Mouse (Mus musculus) forebrain, postnatal 0 days (tissue): ENCODE measurements around the gene Gm49325. TPM values are rescaled to one million over a fixed set of nuclear protein-coding genes. Genes with fewer than 3 reads are reported as not detected.
"Not testable (repeated sequence)": the region's sequence is repeated elsewhere in the genome, so short reads cannot be mapped to it uniquely, and the experiment has no call there.

Experiments
- ATAC-seq: fragments of 200-750 bp; cut with Nextera tagmentation; 2 replicates; pipeline ENCODE4 v1.8.0; 2017; ENCODE audit warnings: mild to moderate bottlenecking, moderate library complexity
- DNase-seq: peaks from one replicate; pipeline ENCODE4 v3.0.0-alpha.2; 2015
- H3K27ac ChIP-seq: fragments of 300-500 bp; sonication (generic); 2 replicates; pipeline ENCODE4 v1.5.1; 2014; ENCODE audit warnings: low read depth, mild to moderate bottlenecking, antibody characterized with exemption, low read length, moderate library complexity, mixed read lengths
- H3K27me3 ChIP-seq: fragments of 300-500 bp; sonication (generic); 2 replicates; pipeline ENCODE4 v1.6.1; 2014; ENCODE audit warnings: mild to moderate bottlenecking, low read length, mixed read lengths; ENCODE audit not compliant: insufficient read depth
- H3K36me3 ChIP-seq: fragments of 300-500 bp; sonication (generic); 2 replicates; pipeline ENCODE4 v1.6.1; 2014; ENCODE audit warnings: mild to moderate bottlenecking, moderate library complexity; ENCODE audit not compliant: insufficient read depth
- H3K4me1 ChIP-seq: fragments of 300-500 bp; sonication (generic); 2 replicates; pipeline ENCODE4 v1.6.1; 2014; ENCODE audit warnings: antibody characterized with exemption; ENCODE audit not compliant: insufficient read depth
- H3K4me2 ChIP-seq: fragments of 300-500 bp; sonication (generic); 2 replicates; pipeline ENCODE4 v1.6.1; 2014; ENCODE audit warnings: low read depth, mild to moderate bottlenecking, moderate library complexity
- H3K4me3 ChIP-seq: fragments of 300-500 bp; sonication (generic); 2 replicates; pipeline ENCODE4 v1.5.1; 2014; ENCODE audit warnings: low read depth, low read length, mixed read lengths
- H3K9ac ChIP-seq: fragments of 300-500 bp; sonication (generic); 2 replicates; pipeline ENCODE4 v1.6.1; 2014; ENCODE audit warnings: mild to moderate bottlenecking
- H3K9me3 ChIP-seq: fragments of 300-500 bp; sonication (generic); 2 replicates; pipeline ENCODE4 v1.6.1; 2016; ENCODE audit warnings: low read length
- CTCF ChIP-seq: sonication (generic); IDR thresholded peaks from 2 replicates; pipeline ENCODE4 v1.5.1; 2016; ENCODE audit warnings: antibody characterized with exemption, control low read depth, low read depth
- WGBS: fragments of 180-500 bp; shearing (Covaris S2); extraction: QIAGEN DNeasy Blood & Tissue Kit; methylation state at CpG from one replicate; pipeline ENCODE4 v1.1.7; 2014; 5-methylcytosine and 5-hydroxymethylcytosine counted together
- microRNA counts: library from miRNA; unstranded; fragments of <30 nt; microRNA quantifications from one replicate; lab custom pipeline; 2015
- microRNA-seq, 2 experiments: library from miRNA; unstranded; fragments of <30 nt; microRNA quantifications; one replicate each; pipeline ENCODE4; 2016
- polyA plus RNA-seq: library from polyadenylated mRNA; unstranded; fragments of >200 nt; fragmentation: Nextera tagmentation; extraction: Ambion mirVana; gene quantifications from 2 replicates; pipeline ENCODE4 v1.2.1, GENCODE M21; 2015
- total RNA-seq: library from RNA; depleted of rRNA; stranded (reverse); fragments of >200 nt; gene quantifications from 2 replicates; pipeline ENCODE4 v1.2.3, GENCODE M21; 2014; rRNA removed

Gm49325 gene
- total and polyA plus RNA-seq, 2 experiments from 2014 or later = 27.7 TPM; not detected in 1

- WGBS = 65% methylated on average over 13 of the region's 13 CpGs
- no peak for TF ChIP-seq CTCF
- ATAC-seq (no peak), DNase-seq (no peak)
- Histone ChIP-seq H3K4me3 (no peak overlapping the region), H3K9me3 (no peaks in the 10 kb centered on the region), H3K9ac (no peak overlapping the region), H3K4me1 (peaks cover 7% of the 10 kb centered on the region), H3K27ac (no peak overlapping the region), H3K36me3 (no peaks in the 10 kb centered on the region), H3K27me3 (peaks cover 9% of the 10 kb centered on the region), H3K4me2 (no peak overlapping the region)
Observed at GRCm38 (mm10) chr10:77673765-77674164, 67.8 kb downstream of the Gm49325 start.

- no peaks in the 10 kb centered on the region for H3K36me3 ChIP-seq
- H3K4me1 ChIP-seq = peaks cover 7% of the 10 kb centered on the region
- peak; percentile 22 for DNase-seq
- peaks cover 9% of the 10 kb centered on the region for H3K27me3 ChIP-seq
- under 1% methylated on average over 35 of the region's 35 CpGs for WGBS
- H3K9me3 ChIP-seq = no peaks in the 10 kb centered on the region
- peak overlapping the region; percentile 68 for H3K4me2 ChIP-seq
- TF ChIP-seq CTCF = no peak
- peak overlapping the region; percentile 22; the same call in 1 of the 2 replicates for H3K9ac ChIP-seq
- no peak overlapping the region for H3K27ac ChIP-seq
- peak overlapping the region; percentile 35 for H3K4me3 ChIP-seq
- peak; percentile 59 for ATAC-seq
Observed at GRCm38 (mm10) chr10:77677562-77677961, 71.6 kb downstream of the Gm49325 start.

GRCm38 (mm10) chr10:77682994-77683393 lies 77.0 kb downstream of the Gm49325 start:
- no peak for TF ChIP-seq CTCF
- Histone ChIP-seq H3K27ac (no peak overlapping the region), H3K4me3 (no peak overlapping the region), H3K27me3 (peaks cover 16% of the 10 kb centered on the region), H3K4me1 (peaks cover 2% of the 10 kb centered on the region; the same call in 1 of the 2 replicates), H3K9ac (no peak overlapping the region), H3K9me3 (no peaks in the 10 kb centered on the region), H3K36me3 (no peaks in the 10 kb centered on the region), H3K4me2 (no peak overlapping the region)
- no peak for DNase-seq
- WGBS = 72% methylated on average over 7 of the region's 7 CpGs
- ATAC-seq = no peak

GRCm38 (mm10) chr10:77684181-77684580 lies 78.2 kb downstream of the Gm49325 start:
- 41% methylated on average over 8 of the region's 8 CpGs for WGBS
- H3K27me3 ChIP-seq = peaks cover 9% of the 10 kb centered on the region; the same call in 1 of the 2 replicates
- no peaks in the 10 kb centered on the region for H3K9me3 ChIP-seq
- no peak overlapping the region for H3K27ac ChIP-seq
- no peaks in the 10 kb centered on the region for H3K36me3 ChIP-seq
- no peak overlapping the region for H3K4me2 ChIP-seq
- ATAC-seq (no peak), DNase-seq (no peak)
- no peaks in the 10 kb centered on the region for H3K4me1 ChIP-seq
- TF ChIP-seq CTCF = no peak
- H3K4me3 ChIP-seq = no peak overlapping the region
- H3K9ac ChIP-seq = no peak overlapping the region

- no peak for TF ChIP-seq CTCF
- no peak within 1 kb of the TSS for H3K4me2 ChIP-seq
- no peak within 1 kb of the TSS for H3K9ac ChIP-seq
- WGBS = 12% methylated on average over 22 of the region's 22 CpGs
- H3K9me3 ChIP-seq = no peaks in the 10 kb centered on the region
- H3K27ac ChIP-seq = no peak within 1 kb of the TSS
- no peak within 1 kb of the TSS for H3K4me3 ChIP-seq
- no peaks in the 10 kb centered on the region for H3K36me3 ChIP-seq
- DNase-seq (no peak), ATAC-seq (no peak)
- peaks cover 9% of the 10 kb centered on the region; the same call in 1 of the 2 replicates for H3K27me3 ChIP-seq
- no peaks in the 10 kb centered on the region for H3K4me1 ChIP-seq
Observed at GRCm38 (mm10) chr10:77685895-77686664, 80.1 kb downstream of the Gm49325 start, which contains the start of gene Tspear. Gene Tspear (plus strand): TSS chr10:77686569.

GRCm38 (mm10) chr10:77687021-77687420 lies 81.0 kb downstream of the Gm49325 start:
- peaks cover 9% of the 10 kb centered on the region; the same call in 1 of the 2 replicates for H3K27me3 ChIP-seq
- no peaks in the 10 kb centered on the region for H3K36me3 ChIP-seq
- no peaks in the 10 kb centered on the region for H3K9me3 ChIP-seq
- no peak overlapping the region for H3K27ac ChIP-seq
- WGBS = 35% methylated on average over 10 of the region's 10 CpGs
- no peak overlapping the region for H3K4me2 ChIP-seq
- no peak overlapping the region for H3K9ac ChIP-seq
- H3K4me1 ChIP-seq = no peaks in the 10 kb centered on the region
- H3K4me3 ChIP-seq = no peak overlapping the region
- DNase-seq (no peak), ATAC-seq (no peak)
- TF ChIP-seq CTCF = no peak

- not testable (repeated sequence) for H3K27me3 ChIP-seq, H3K4me2 ChIP-seq, H3K36me3 ChIP-seq, H3K4me1 ChIP-seq, DNase-seq, H3K9ac ChIP-seq, H3K4me3 ChIP-seq, H3K27ac ChIP-seq, ATAC-seq, H3K9me3 ChIP-seq
- WGBS = 66% methylated on average over 3 of the region's 3 CpGs
Observed at GRCm38 (mm10) chr10:77690356-77690807, 84.4 kb downstream of the Gm49325 start, which contains the start of gene Gm19402. Gene Gm19402 (minus strand): TSS chr10:77690757.

MicroRNA genes within 50 kb of the gene (microRNA counts, 519-probe panel; counts per million panel counts)
- microRNA mmu-miR-1930 (lab: Ali Mortazavi, UCI) = not detected

Small RNA genes within 50 kb of the gene (microRNA-seq; reads per million reads assigned to microRNA genes)
- 13.5 to 13.9 reads per million in 2 experiments for gene Mir1930

Other genes with a start within 250 kb of the Gm49325 start
- 39.4 and 40.2 TPM in 2 replicates for gene Adarb1, start 187.9 kb upstream of the Gm49325 start, total RNA-seq
- gene Adarb1, start 187.9 kb upstream of the Gm49325 start, polyA plus RNA-seq = 12.4 and 12.5 TPM in 2 replicates
- gene Fam207a, start 90.4 kb upstream of the Gm49325 start, total RNA-seq = 42.2 and 43.2 TPM in 2 replicates
- 30.4 and 34.9 TPM in 2 replicates for gene Fam207a, start 90.4 kb upstream of the Gm49325 start, polyA plus RNA-seq
- 0.77 and 1.1 TPM in 2 replicates for gene Itgb2, start 75.9 kb upstream of the Gm49325 start, total RNA-seq
- 0.86 and 1.2 TPM in 2 replicates for gene Itgb2, start 75.9 kb upstream of the Gm49325 start, polyA plus RNA-seq
- gene Pttg1ip, start 24.5 kb upstream of the Gm49325 start, total RNA-seq = 69.6 and 98.3 TPM in 2 replicates
- gene Pttg1ip, start 24.5 kb upstream of the Gm49325 start, polyA plus RNA-seq = 67.1 and 74.2 TPM in 2 replicates
- gene Sumo3, start 100 bp upstream of the Gm49325 start, total RNA-seq = 270 and 305 TPM in 2 replicates
- 381 and 398 TPM in 2 replicates for gene Sumo3, start 100 bp upstream of the Gm49325 start, polyA plus RNA-seq
- gene Ube2g2, start 16.1 kb downstream of the Gm49325 start, total RNA-seq = 41.7 and 45.3 TPM in 2 replicates
- gene Ube2g2, start 16.1 kb downstream of the Gm49325 start, polyA plus RNA-seq = 74.9 and 80.3 TPM in 2 replicates
- 0.14 TPM in 1 of 2 replicates, not detected in the other for gene Tspear, start 80.4 kb downstream of the Gm49325 start, total RNA-seq
- gene Tspear, start 80.4 kb downstream of the Gm49325 start, polyA plus RNA-seq = 0.42 and 0.99 TPM in 2 replicates
- gene Gm19402, start 84.6 kb downstream of the Gm49325 start, total RNA-seq = not detected in 2 replicates
- gene Gm19402, start 84.6 kb downstream of the Gm49325 start, polyA plus RNA-seq = not detected in 2 replicates
- not detected in 2 replicates for gene Gm9508, start 91.0 kb downstream of the Gm49325 start, total RNA-seq
- gene Gm9508, start 91.0 kb downstream of the Gm49325 start, polyA plus RNA-seq = not detected in 2 replicates
- not detected in 2 replicates for gene Gm10272, start 100.4 kb downstream of the Gm49325 start, total RNA-seq
- not detected in 2 replicates for gene Gm10272, start 100.4 kb downstream of the Gm49325 start, polyA plus RNA-seq
- not detected in 2 replicates for gene Gm10024, start 105.3 kb downstream of the Gm49325 start, total RNA-seq
- not detected in 2 replicates for gene Gm10024, start 105.3 kb downstream of the Gm49325 start, polyA plus RNA-seq
- not detected in 2 replicates for gene Gm10142, start 109.6 kb downstream of the Gm49325 start, total RNA-seq
- gene Gm10142, start 109.6 kb downstream of the Gm49325 start, polyA plus RNA-seq = not detected in 2 replicates
- not detected in 2 replicates for gene Krtap12-1, start 114.4 kb downstream of the Gm49325 start, total RNA-seq
- not detected in 2 replicates for gene Krtap12-1, start 114.4 kb downstream of the Gm49325 start, polyA plus RNA-seq
- not detected in 2 replicates for gene Gm10100, start 120.3 kb downstream of the Gm49325 start, total RNA-seq
- not detected in 2 replicates for gene Gm10100, start 120.3 kb downstream of the Gm49325 start, polyA plus RNA-seq
- gene Gm18596, start 136.4 kb downstream of the Gm49325 start, total RNA-seq = not detected in 2 replicates
- not detected in 2 replicates for gene Gm18596, start 136.4 kb downstream of the Gm49325 start, polyA plus RNA-seq
- gene Gm9736, start 145.2 kb downstream of the Gm49325 start, total RNA-seq = not detected in 2 replicates
- not detected in 2 replicates for gene Gm9736, start 145.2 kb downstream of the Gm49325 start, polyA plus RNA-seq
- not detected in 2 replicates for gene Gm3233, start 153.5 kb downstream of the Gm49325 start, total RNA-seq
- gene Gm3233, start 153.5 kb downstream of the Gm49325 start, polyA plus RNA-seq = not detected in 2 replicates
- not detected in 2 replicates for gene Gm3238, start 165.1 kb downstream of the Gm49325 start, total RNA-seq
- gene Gm3238, start 165.1 kb downstream of the Gm49325 start, polyA plus RNA-seq = not detected in 2 replicates
- not detected in 2 replicates for gene Gm7138, start 170.7 kb downstream of the Gm49325 start, total RNA-seq
- not detected in 2 replicates for gene Gm7138, start 170.7 kb downstream of the Gm49325 start, polyA plus RNA-seq
- gene Gm3250, start 176.3 kb downstream of the Gm49325 start, total RNA-seq = not detected in 2 replicates
- gene Gm3250, start 176.3 kb downstream of the Gm49325 start, polyA plus RNA-seq = not detected in 2 replicates
- not detected in 2 replicates for gene Gm7137, start 182.0 kb downstream of the Gm49325 start, total RNA-seq
- gene Gm7137, start 182.0 kb downstream of the Gm49325 start, polyA plus RNA-seq = not detected in 2 replicates
- gene Gm9639, start 188.9 kb downstream of the Gm49325 start, total RNA-seq = not detected in 2 replicates
- not detected in 2 replicates for gene Gm9639, start 188.9 kb downstream of the Gm49325 start, polyA plus RNA-seq
- not detected in 2 replicates for gene Gm19668, start 192.9 kb downstream of the Gm49325 start, total RNA-seq
- gene Gm19668, start 192.9 kb downstream of the Gm49325 start, polyA plus RNA-seq = not detected in 2 replicates
- not detected in 2 replicates for gene Gm9507, start 205.6 kb downstream of the Gm49325 start, total RNA-seq
- not detected in 2 replicates for gene Gm9507, start 205.6 kb downstream of the Gm49325 start, polyA plus RNA-seq
- not detected in 2 replicates for gene Gm2696, start 208.5 kb downstream of the Gm49325 start, total RNA-seq
- not detected in 2 replicates for gene Gm2696, start 208.5 kb downstream of the Gm49325 start, polyA plus RNA-seq
- not detected in 2 replicates for gene Krtap10-4, start 220.9 kb downstream of the Gm49325 start, total RNA-seq
- gene Krtap10-4, start 220.9 kb downstream of the Gm49325 start, polyA plus RNA-seq = not detected in 2 replicates
- not detected in 2 replicates for gene Krtap10-10, start 229.8 kb downstream of the Gm49325 start, total RNA-seq
- not detected in 2 replicates for gene Krtap10-10, start 229.8 kb downstream of the Gm49325 start, polyA plus RNA-seq
- gene Gm36176, start 240.6 kb downstream of the Gm49325 start, total RNA-seq = not detected in 2 replicates
- not detected in 2 replicates for gene Gm36176, start 240.6 kb downstream of the Gm49325 start, polyA plus RNA-seq
- gene Gm10318, start 246.7 kb downstream of the Gm49325 start, total RNA-seq = not detected in 2 replicates
- not detected in 2 replicates for gene Gm10318, start 246.7 kb downstream of the Gm49325 start, polyA plus RNA-seq